Mouse (Mus musculus) CH12.LX (cell line): ENCODE results near the gene Rapgef2.

Source experiments
- CHD1 ChIP-seq: IDR thresholded peaks from 2 replicates; pipeline ENCODE4 v1.6.1; 2012; ENCODE audit warnings: low read depth, low read length, improper control_type of control experiment, inconsistent platforms
- CTCF ChIP-seq, 2 experiments: IDR thresholded peaks in 1 of 2; conservative IDR thresholded peaks in 1 of 2; 2 replicates each; pipeline ENCODE4 v1.5.1; 2011 to 2012; ENCODE audit warnings: low read depth in 2 of 2, low read length in 2 of 2, improper control_type of control experiment in 1 of 2, inconsistent platforms in 1 of 2, mild to moderate bottlenecking in 1 of 2, moderate library complexity in 1 of 2
- E2F4 ChIP-seq: IDR thresholded peaks from 2 replicates; pipeline ENCODE4 v1.6.1; 2011; ENCODE audit warnings: low read depth, low read length, improper control_type of control experiment; ENCODE audit not compliant: insufficient replicate concordance
- EP300 ChIP-seq: IDR thresholded peaks from 2 replicates; pipeline ENCODE4 v1.6.1; 2011; ENCODE audit warnings: low read length, improper control_type of control experiment
- MAFK ChIP-seq: IDR thresholded peaks from 2 replicates; pipeline ENCODE4 v1.6.1; 2011; ENCODE audit warnings: low read length, improper control_type of control experiment; ENCODE audit not compliant: insufficient replicate concordance
- MAX ChIP-seq: IDR thresholded peaks from 2 replicates; pipeline ENCODE4 v1.6.1; 2011; ENCODE audit warnings: low read length, improper control_type of control experiment
- MAZ ChIP-seq: IDR thresholded peaks from 2 replicates; pipeline ENCODE4 v1.6.1; 2012; ENCODE audit warnings: low read depth, mild to moderate bottlenecking, inconsistent platforms, low read length, improper control_type of control experiment, moderate library complexity
- POLR2A ChIP-seq: IDR thresholded peaks from 2 replicates; pipeline ENCODE4 v1.6.1; 2011; ENCODE audit warnings: low read depth, mild to moderate bottlenecking, improper control_type of control experiment, low read length
- TCF12 ChIP-seq: IDR thresholded peaks from 2 replicates; pipeline ENCODE4 v1.6.1; 2014; ENCODE audit warnings: low read depth, mild to moderate bottlenecking, inconsistent platforms, low read length, improper control_type of control experiment
- UBTF ChIP-seq: IDR thresholded peaks from 2 replicates; pipeline ENCODE4 v1.6.1; 2012; ENCODE audit warnings: low read depth, mild to moderate bottlenecking, inconsistent platforms, low read length, improper control_type of control experiment, moderate library complexity
- USF1 ChIP-seq: IDR thresholded peaks from 2 replicates; pipeline ENCODE4 v1.6.1; 2014; ENCODE audit warnings: low read depth, mild to moderate bottlenecking, inconsistent platforms, low read length, improper control_type of control experiment

- no peak for TF ChIP-seq MAFK
- TF ChIP-seq USF1: no peak
- no peak for TF ChIP-seq UBTF
- no peak for TF ChIP-seq TCF12
- TF ChIP-seq EP300: no peak
- TF ChIP-seq POLR2A: no peak
- no peak for TF ChIP-seq E2F4
- TF ChIP-seq CTCF (conservative IDR thresholded peaks at IDR 0.05 in 1 of 2, IDR thresholded peaks at IDR 0.05 in 1 of 2; ENCODE audit: low read depth in 2 of 2, low read length in 2 of 2): no peak
- no peak for TF ChIP-seq MAX
- no peak for TF ChIP-seq CHD1
- TF ChIP-seq MAZ: no peak
Observed at GRCm38 (mm10) chr3:79203178-79203577, 83.1 kb downstream of the Rapgef2 start.
